Mouse (Mus musculus) forebrain, embryonic 16.5 days (tissue): ENCODE measurements around the gene Zkscan5. TPM values are rescaled to one million over a fixed set of nuclear protein-coding genes. Genes with fewer than 3 reads are reported as not detected.

Experiments
- ATAC-seq: fragments of 200-750 bp; cut with Nextera tagmentation; 2 replicates; pipeline ENCODE4 v1.8.0; 2017; ENCODE audit warnings: mild to moderate bottlenecking, moderate library complexity
- H3K27ac ChIP-seq: fragments of 300-500 bp; sonication (generic); 2 replicates; pipeline ENCODE4 v1.5.1; 2014; ENCODE audit warnings: low read length, control low read depth
- H3K27me3 ChIP-seq: fragments of 300-500 bp; sonication (generic); replicated peaks from 2 replicates; pipeline ENCODE4 v1.6.1; 2014; ENCODE audit warnings: low read length; ENCODE audit not compliant: control insufficient read depth, insufficient read depth
- H3K36me3 ChIP-seq: fragments of 300-500 bp; sonication (generic); 2 replicates; pipeline ENCODE4 v1.6.1; 2014; ENCODE audit not compliant: control insufficient read depth, insufficient read depth
- H3K4me1 ChIP-seq: fragments of 300-500 bp; sonication (generic); replicated peaks from 2 replicates; pipeline ENCODE4 v1.6.1; 2014; ENCODE audit warnings: low read length; ENCODE audit not compliant: control insufficient read depth, insufficient read depth
- H3K4me2 ChIP-seq: fragments of 300-500 bp; sonication (generic); 2 replicates; pipeline ENCODE4 v1.6.1; 2014; ENCODE audit warnings: mild to moderate bottlenecking, low read length, control low read depth
- H3K4me3 ChIP-seq: fragments of 300-500 bp; sonication (generic); replicated peaks from 2 replicates; pipeline ENCODE4 v1.5.1; 2014; ENCODE audit warnings: mild to moderate bottlenecking, low read length, control low read depth
- H3K9ac ChIP-seq: fragments of 300-500 bp; sonication (generic); replicated peaks from 2 replicates; pipeline ENCODE4 v1.6.1; 2014; ENCODE audit warnings: low read depth, low read length, control low read depth
- H3K9me3 ChIP-seq: fragments of 300-500 bp; sonication (generic); 2 replicates; pipeline ENCODE4 v1.6.1; 2016; ENCODE audit warnings: low read length; ENCODE audit not compliant: control insufficient read depth
- WGBS: fragments of 180-500 bp; shearing (Covaris S2); extraction: QIAGEN DNeasy Blood & Tissue Kit; methylation state at CpG from one replicate; pipeline ENCODE4 v1.1.7; 2014; 5-methylcytosine and 5-hydroxymethylcytosine counted together
- polyA plus RNA-seq: library from polyadenylated mRNA; unstranded; fragments of >200 nt; fragmentation: Nextera tagmentation; extraction: Ambion mirVana; gene quantifications from 2 replicates; pipeline ENCODE4 v1.2.1, GENCODE M21; 2015

The Zkscan5 gene
- polyA plus RNA-seq, result 17.4 and 20.2 TPM in 2 replicates

- peaks cover 2% of the 10 kb centered on the region; the same call in 1 of the 2 replicates for H3K36me3 ChIP-seq
- H3K4me3 ChIP-seq, result peak within 1 kb of the TSS; percentile 60
- peak within 1 kb of the TSS; percentile 57 for H3K9ac ChIP-seq
- WGBS, result 0% methylated on average over 22 of the region's 22 CpGs
- ATAC-seq, result peak; percentile 96
- H3K4me2 ChIP-seq, result peak within 1 kb of the TSS; percentile 59
- H3K9me3 ChIP-seq, result no peaks in the 10 kb centered on the region
- H3K27ac ChIP-seq, result peak within 1 kb of the TSS; percentile 88
- no peaks in the 10 kb centered on the region for H3K27me3 ChIP-seq
- H3K4me1 ChIP-seq, result peaks cover 27% of the 10 kb centered on the region
Observed at GRCm38 (mm10) chr5:145203936-145204691, at the start of gene Zkscan5. TSS of gene Zkscan5 (plus strand) at chr5:145204562.

GRCm38 (mm10) chr5:145161361-145161760 is 43.0 kb upstream of the Zkscan5 start:
- ATAC-seq, result no peak
- WGBS, result 95% methylated on average over 14 of the region's 14 CpGs
- peaks cover 25% of the 10 kb centered on the region for H3K36me3 ChIP-seq

GRCm38 (mm10) chr5:145164710-145165109 is 39.7 kb upstream of the Zkscan5 start:
- no peaks in the 10 kb centered on the region for H3K27me3 ChIP-seq
- H3K4me2 ChIP-seq, result no peak overlapping the region
- H3K36me3 ChIP-seq, result peaks cover 10% of the 10 kb centered on the region
- peaks cover 22% of the 10 kb centered on the region for H3K4me1 ChIP-seq
- H3K9ac ChIP-seq, result no peak overlapping the region
- H3K27ac ChIP-seq, result no peak overlapping the region
- H3K4me3 ChIP-seq, result no peak overlapping the region
- H3K9me3 ChIP-seq, result no peaks in the 10 kb centered on the region
- ATAC-seq, result no peak
- 80% methylated on average over 3 of the region's 3 CpGs for WGBS

More at GRCm38 (mm10) chr5:145161361-145161760, 43.0 kb upstream of the Zkscan5 start:
- H3K4me2 ChIP-seq, result no peak overlapping the region
- no peak overlapping the region for H3K27ac ChIP-seq
- H3K27me3 ChIP-seq, result no peaks in the 10 kb centered on the region
- no peak overlapping the region for H3K9ac ChIP-seq
- peaks cover 8% of the 10 kb centered on the region for H3K4me1 ChIP-seq
- no peak overlapping the region for H3K4me3 ChIP-seq
- no peaks in the 10 kb centered on the region for H3K9me3 ChIP-seq

- Histone ChIP-seq H3K4me1 (peaks cover 22% of the 10 kb centered on the region), H3K4me2 (no peak overlapping the region), H3K9ac (no peak overlapping the region), H3K36me3 (peaks cover 6% of the 10 kb centered on the region; the same call in 1 of the 2 replicates), H3K4me3 (no peak overlapping the region), H3K27me3 (no peaks in the 10 kb centered on the region), H3K27ac (no peak overlapping the region), H3K9me3 (no peaks in the 10 kb centered on the region)
- ATAC-seq, result no peak
- WGBS, result 91% methylated on average over 15 of the region's 15 CpGs
Observed at GRCm38 (mm10) chr5:145165184-145165583, 39.2 kb upstream of the Zkscan5 start.

GRCm38 (mm10) chr5:145166536-145167305 is 37.6 kb upstream of the Zkscan5 start, which contains the start of the genes Ptcd1 and Cpsf4:
TSS of gene Ptcd1 (minus strand) at chr5:145167108.
TSS of gene Cpsf4 (plus strand) at chr5:145167213.
- Histone ChIP-seq H3K4me3 (peak within 1 kb of the TSS; percentile 96), H3K4me2 (peak within 1 kb of the TSS; percentile 97), H3K9me3 (no peaks in the 10 kb centered on the region), H3K27ac (peak within 1 kb of the TSS; percentile 86), H3K36me3 (peaks cover 6% of the 10 kb centered on the region; the same call in 1 of the 2 replicates), H3K9ac (peak within 1 kb of the TSS; percentile 88), H3K4me1 (peaks cover 22% of the 10 kb centered on the region), H3K27me3 (no peaks in the 10 kb centered on the region)
- WGBS, result under 1% methylated on average over 51 of the region's 51 CpGs
- peak; percentile 96 for ATAC-seq

GRCm38 (mm10) chr5:145167306-145167661 is 37.1 kb upstream of the Zkscan5 start:
- no peaks in the 10 kb centered on the region for H3K9me3 ChIP-seq
- peaks cover 8% of the 10 kb centered on the region for H3K36me3 ChIP-seq
- WGBS, result under 1% methylated on average over 28 of the region's 28 CpGs
- ATAC-seq, result peak; percentile 62
- H3K4me3 ChIP-seq, result peak overlapping the region; percentile 96
- no peaks in the 10 kb centered on the region for H3K27me3 ChIP-seq
- peak overlapping the region; percentile 49 for H3K27ac ChIP-seq
- H3K4me1 ChIP-seq, result peaks cover 22% of the 10 kb centered on the region
- peak overlapping the region; percentile 88 for H3K9ac ChIP-seq
- H3K4me2 ChIP-seq, result peak overlapping the region; percentile 97

GRCm38 (mm10) chr5:145178461-145178980 is 25.8 kb upstream of the Zkscan5 start:
- Histone ChIP-seq H3K4me3 (no peak overlapping the region), H3K36me3 (peaks cover 42% of the 10 kb centered on the region), H3K4me1 (no peaks in the 10 kb centered on the region), H3K4me2 (no peak overlapping the region), H3K27ac (no peak overlapping the region), H3K9ac (no peak overlapping the region), H3K9me3 (no peaks in the 10 kb centered on the region), H3K27me3 (no peaks in the 10 kb centered on the region)
- 86% methylated on average over 18 of the region's 18 CpGs for WGBS
- ATAC-seq, result no peak

GRCm38 (mm10) chr5:145185244-145185643 is 19.1 kb upstream of the Zkscan5 start:
- H3K36me3 ChIP-seq, result peaks cover 30% of the 10 kb centered on the region
- WGBS, result 94% methylated on average over 2 of the region's 2 CpGs
- no peak for ATAC-seq
- H3K9me3 ChIP-seq, result no peaks in the 10 kb centered on the region
- no peak overlapping the region for H3K4me3 ChIP-seq
- H3K4me1 ChIP-seq, result peaks cover 12% of the 10 kb centered on the region
- no peak overlapping the region for H3K9ac ChIP-seq
- H3K4me2 ChIP-seq, result no peak overlapping the region
- no peaks in the 10 kb centered on the region for H3K27me3 ChIP-seq
- no peak overlapping the region for H3K27ac ChIP-seq

GRCm38 (mm10) chr5:145189416-145189815 is 14.9 kb upstream of the Zkscan5 start:
- Histone ChIP-seq H3K4me3 (no peak overlapping the region), H3K4me2 (no peak overlapping the region), H3K4me1 (peaks cover 22% of the 10 kb centered on the region), H3K36me3 (peaks cover 18% of the 10 kb centered on the region), H3K9me3 (no peaks in the 10 kb centered on the region), H3K9ac (no peak overlapping the region), H3K27me3 (no peaks in the 10 kb centered on the region), H3K27ac (no peak overlapping the region)
- WGBS, result 96% methylated on average over 6 of the region's 6 CpGs
- ATAC-seq, result no peak
